Comparison of ENCODE assay signal across 24 mouse cellular contexts in the genomic region with DNA sequence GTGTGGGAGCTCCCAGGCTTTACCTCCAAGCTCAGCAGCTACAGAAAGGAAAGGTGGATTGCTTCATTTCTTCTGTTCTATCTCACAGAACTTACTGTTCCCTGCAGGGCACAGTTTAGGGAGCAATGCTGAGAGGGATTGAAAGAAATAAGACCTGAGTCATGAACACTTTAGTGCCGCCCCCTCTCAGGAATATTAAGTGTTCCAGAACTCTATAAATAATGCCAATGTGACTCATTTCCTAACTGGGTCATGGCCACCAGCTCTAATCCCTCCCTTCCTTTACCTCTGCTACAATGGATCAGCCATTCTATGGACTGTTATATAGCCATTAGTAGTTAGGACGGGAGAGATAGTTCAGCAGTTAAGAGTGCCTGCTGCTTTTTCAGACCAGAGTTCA.
DNase-seq lines count a peak whose midpoint lies in the region; ATAC-seq and TF ChIP-seq lines count a peak whose summit lies in the region.
"Had no signal": no experiment of that assay in that cellular context is flagged by ENCODE, and none has a peak within 500 bp of the region (broad histone marks: within the 10 kb centered on the region; RNA-seq: fewer than 3 reads in every experiment).

No protein-coding gene starts in this region.

- no peaks in the 10 kb centered on the region for H3K79me2 ChIP-seq in myocyte (ENCODE audit: control insufficient read depth, insufficient read depth)

- H3K36me3 ChIP-seq in lung, postnatal 0 days (ENCODE audit: insufficient read depth, low read length): no peaks in the 10 kb centered on the region
- no peaks in the 10 kb centered on the region for H3K36me3 ChIP-seq in myocyte (ENCODE audit: control insufficient read depth, insufficient read depth)
- H3K36me3 ChIP-seq: forebrain, embryonic 12.5 days; G1E; heart, embryonic 10.5 days; hindbrain, embryonic 15.5 days; limb, embryonic 10.5 days; liver, embryonic 15.5 days; midbrain, embryonic 15.5 days had no signal

- H3ac ChIP-seq in myocyte (ENCODE audit: control insufficient read depth, insufficient read length): no peak overlapping the region

- H3K9ac ChIP-seq in lung, postnatal 0 days (replicated peaks; ENCODE audit: low read depth): no peak overlapping the region
- H3K9ac ChIP-seq: forebrain, embryonic 12.5 days; hindbrain, embryonic 15.5 days; liver, embryonic 15.5 days; midbrain, embryonic 15.5 days had no signal

- TF ChIP-seq POLR2A in lung, adult 2 months (IDR thresholded peaks at IDR 0.05; ENCODE audit: borderline replicate concordance, extremely low read depth, low read depth, low read length): no peak
- no peak for TF ChIP-seq POLR2A in myocyte (IDR thresholded peaks at IDR 0.05; ENCODE audit: insufficient read length, low read depth)

- DNase-seq in adrenal gland, adult 2 months: peak; percentile 32
- no peak for DNase-seq in adrenal gland, postnatal 25 days
- DNase-seq in lung, postnatal 0 days (ENCODE audit: low spot score): peak; percentile 73
- DNase-seq in lung, adult 2 months: no peak
- peak; percentile 26 for DNase-seq in Muller cell, postnatal 12 days (ENCODE audit: inconsistent ontology term)
- no peak for DNase-seq in embryo, embryonic 11 days
- DNase-seq in urinary bladder, postnatal 10 days (ENCODE audit: low spot score): no peak
- DNase-seq: cerebellum, adult 11 months; cerebellum, adult 9-11 months; kidney, adult 8-10 months; kidney, postnatal 14 days; liver; right cerebral cortex, postnatal 14 days had no signal

- H3K27ac ChIP-seq in lung, postnatal 0 days (ENCODE audit: low read length): no peak overlapping the region
- H3K27ac ChIP-seq: forebrain, embryonic 12.5 days; heart, embryonic 10.5 days; hindbrain, embryonic 15.5 days; layer of hippocampus, adult 2 months; limb, embryonic 10.5 days; liver, embryonic 15.5 days; macrophage; midbrain, embryonic 15.5 days had no signal

- TF ChIP-seq CTCF in lung, postnatal 0 days (IDR thresholded peaks at IDR 0.05): no peak
- TF ChIP-seq CTCF in lung, adult 2 months (IDR thresholded peaks at IDR 0.05; ENCODE audit: insufficient read depth, low read length): no peak

- peak; percentile 67 for ATAC-seq in lung, postnatal 0 days
- ATAC-seq: midbrain, embryonic 15.5 days had no signal

- no peak overlapping the region for H3K4me2 ChIP-seq in lung, postnatal 0 days (replicated peaks; ENCODE audit: low read depth, low read length)
- peak overlapping the region; percentile 40 for H3K4me2 ChIP-seq in myocyte (ENCODE audit: low read depth)
- H3K4me2 ChIP-seq: forebrain, embryonic 12.5 days; hindbrain, embryonic 15.5 days; liver, embryonic 15.5 days; midbrain, embryonic 15.5 days had no signal

- peak; percentile 87 for TF ChIP-seq EP300 in lung, postnatal 0 days (IDR thresholded peaks at IDR 0.05)

- 54% methylated on average over 2 of the region's 2 CpGs for WGBS in lung, postnatal 0 days
- 48% methylated on average over 2 of the region's 2 CpGs for WGBS in lung, adult 2 months

- no peaks in the 10 kb centered on the region for H3K9me3 ChIP-seq in lung, postnatal 0 days (ENCODE audit: low read length)
- H3K9me3 ChIP-seq: forebrain, embryonic 12.5 days; G1E; heart, embryonic 10.5 days; hindbrain, embryonic 15.5 days; limb, embryonic 10.5 days; liver, embryonic 15.5 days; midbrain, embryonic 15.5 days had no signal

- H3K27me3 ChIP-seq in lung, postnatal 0 days (replicated peaks; ENCODE audit: insufficient read depth, low read length): no peaks in the 10 kb centered on the region
- no peaks in the 10 kb centered on the region for H3K27me3 ChIP-seq in myocyte (ENCODE audit: control insufficient read depth, insufficient read depth, insufficient read length)
- H3K27me3 ChIP-seq: CH12.LX; forebrain, embryonic 12.5 days; hindbrain, embryonic 15.5 days; liver, embryonic 15.5 days; midbrain, embryonic 15.5 days had no signal

- peaks cover 10% of the 10 kb centered on the region for H3K4me1 ChIP-seq in lung, postnatal 0 days (ENCODE audit: insufficient read depth, low read depth, low read length)
- H3K4me1 ChIP-seq in lung, adult 2 months (ENCODE audit: control insufficient read depth, insufficient read depth, low read length): peaks cover 15% of the 10 kb centered on the region
- H3K4me1 ChIP-seq: forebrain, embryonic 12.5 days; heart, embryonic 10.5 days; hindbrain, embryonic 15.5 days; limb, embryonic 10.5 days; liver, embryonic 15.5 days; midbrain, embryonic 15.5 days had no signal

- H3K4me3 ChIP-seq in lung, postnatal 0 days (ENCODE audit: low read depth, low read length): no peak overlapping the region
- H3K4me3 ChIP-seq in lung, adult 2 months (replicated peaks; ENCODE audit: extremely low read depth, low read depth, low read length): no peak overlapping the region
- no peak overlapping the region for H3K4me3 ChIP-seq in myocyte
- H3K4me3 ChIP-seq: forebrain, embryonic 12.5 days; heart, embryonic 10.5 days; hindbrain, embryonic 15.5 days; layer of hippocampus, adult 2 months; limb, embryonic 10.5 days; liver, embryonic 15.5 days; midbrain, embryonic 15.5 days had no signal

TF ChIP-seq in myocyte, 11 proteins besides CTCF, POLR2A, EP300 and RAD21:
- TF ChIP-seq REST (IDR thresholded peaks at IDR 0.05; ENCODE audit: insufficient read depth, insufficient read length) (no peak), USF1 (IDR thresholded peaks at IDR 0.05; ENCODE audit: low read depth) (no peak), SRF (IDR thresholded peaks at IDR 0.05; ENCODE audit: control insufficient read depth, insufficient read length, low read depth) (no peak), CEBPB (IDR thresholded peaks at IDR 0.05; ENCODE audit: insufficient read depth, poor library complexity, severe bottlenecking) (no peak), TCF3 (IDR thresholded peaks at IDR 0.05; ENCODE audit: insufficient read length, low read depth) (no peak), POLR2AphosphoS2 (IDR thresholded peaks at IDR 0.05; ENCODE audit: insufficient read length, low read depth) (no peak), MAX (IDR thresholded peaks at IDR 0.05; ENCODE audit: low read depth) (no peak), MYOD1 (IDR thresholded peaks at IDR 0.05; ENCODE audit: control insufficient read depth in 1 of 3, insufficient read length in 2 of 3, low read depth in 2 of 3) (no peak), MYOG (IDR thresholded peaks at IDR 0.05; ENCODE audit: control insufficient read depth in 1 of 3, insufficient read depth in 1 of 3, insufficient read length in 2 of 3, low read depth in 2 of 3) (no peak), E2F4 (IDR thresholded peaks at IDR 0.05; ENCODE audit: insufficient read depth) (no peak), TCF12 (IDR thresholded peaks at IDR 0.05; ENCODE audit: insufficient read depth, poor library complexity, severe bottlenecking) (no peak)

Comparison
In these comparisons a context has a peak if more than half of its experiments do, and no peak if none do; other contexts are left out.
1. DNase-seq: peak in adrenal gland, adult 2 months (single experiment), lung, postnatal 0 days (single experiment) and Muller cell, postnatal 12 days (single experiment); none in adrenal gland, postnatal 25 days (single experiment), lung, adult 2 months (single experiment), embryo, embryonic 11 days (single experiment) and urinary bladder, postnatal 10 days (single experiment).